Mouse (Mus musculus): ENCODE results near the gene Hnrnpa0. TPM values are rescaled to one million over a fixed set of nuclear protein-coding genes. Genes with fewer than 3 reads are reported as not detected.

Hnrnpa0 gene
- polyA plus RNA-seq, 1 experiment from 2014 or later, result 44.5 TPM

DNA sequence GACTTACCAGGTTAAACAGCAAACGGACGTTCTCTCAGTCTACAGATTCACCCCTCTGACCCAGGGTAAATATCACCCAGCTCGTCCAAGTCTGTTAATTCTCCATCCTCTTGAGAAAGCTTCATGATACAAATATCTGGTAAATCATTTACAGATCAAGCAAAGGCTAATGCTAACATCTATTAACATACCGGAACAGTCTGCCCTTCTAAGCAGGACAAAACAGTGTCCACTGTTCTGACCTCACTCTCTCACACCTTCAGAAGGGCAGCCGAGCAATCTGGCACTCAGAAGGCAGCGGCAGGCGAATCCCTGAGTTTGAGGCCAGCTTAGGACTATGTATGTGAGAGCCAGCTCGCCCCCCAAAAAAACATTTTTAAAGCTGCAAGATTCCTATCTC, 5.0 kb downstream of the Hnrnpa0 start:
- no peaks in the 10 kb centered on the region for H3K9me3 ChIP-seq
- no peak overlapping the region for H3K4me3 ChIP-seq
- WGBS, result 85% methylated on average over 8 of the region's 8 CpGs
- H3K4me1 ChIP-seq, result peaks cover 20% of the 10 kb centered on the region
- no peak for DNase-seq (ENCODE audit: extremely low spot score, low spot score)
- peaks cover 32% of the 10 kb centered on the region for H3K36me3 ChIP-seq (replicated peaks)
- H3K27me3 ChIP-seq (ENCODE audit: poor library complexity, severe bottlenecking), result no peaks in the 10 kb centered on the region
- no peak overlapping the region for H3K27ac ChIP-seq

- DNase-seq (ENCODE audit: extremely low spot score, low spot score), result no peak
- H3K4me3 ChIP-seq, result no peak overlapping the region
- H3K9me3 ChIP-seq, result no peaks in the 10 kb centered on the region
- H3K36me3 ChIP-seq (replicated peaks), result peaks cover 35% of the 10 kb centered on the region
- no peak overlapping the region for H3K27ac ChIP-seq
- H3K27me3 ChIP-seq (ENCODE audit: poor library complexity, severe bottlenecking), result no peaks in the 10 kb centered on the region
- whole genome bisulfite sequencing, result 86% methylated on average over 10 of the region's 10 CpGs
- peaks cover 20% of the 10 kb centered on the region for H3K4me1 ChIP-seq
Observed at GRCm38 (mm10) chr13:58122786-58123297, 5.5 kb downstream of the Hnrnpa0 start.

GRCm38 (mm10) chr13:58117318-58118017, 10.9 kb downstream of the Hnrnpa0 start:
- Histone ChIP-seq H3K27me3 (ENCODE audit: poor library complexity, severe bottlenecking) (peaks cover 2% of the 10 kb centered on the region; the same call in 1 of the 2 replicates), H3K4me1 (peaks cover 16% of the 10 kb centered on the region), H3K27ac (no peak overlapping the region), H3K4me3 (no peak overlapping the region), H3K9me3 (no peaks in the 10 kb centered on the region), H3K36me3 (replicated peaks) (peaks cover 4% of the 10 kb centered on the region; the same call in 1 of the 2 replicates)
- DNase-seq (ENCODE audit: extremely low spot score, low spot score), result peak; percentile 37
- WGBS, result 69% methylated on average over 8 of the region's 8 CpGs

DNA sequence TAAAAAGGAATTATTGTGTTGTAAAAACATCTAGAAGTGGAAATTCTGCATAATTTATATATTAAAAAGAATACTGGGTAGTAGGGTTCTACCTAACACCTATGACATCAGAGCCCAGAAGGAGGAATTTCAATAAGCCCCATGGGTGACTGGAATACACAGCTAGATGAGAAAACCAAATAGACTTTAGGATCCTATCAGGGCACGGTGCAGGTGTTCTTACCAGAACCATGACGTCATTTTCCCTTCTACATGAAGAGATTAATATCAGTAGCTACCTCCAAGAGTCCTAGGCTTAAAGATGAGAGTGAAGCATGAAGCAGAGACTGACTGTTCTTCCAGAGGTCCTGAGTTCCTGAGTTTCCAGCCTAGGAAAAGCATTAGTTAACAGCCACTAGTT, 11.6 kb downstream of the Hnrnpa0 start:
- WGBS, result 94% methylated on average over 2 of the region's 2 CpGs
- DNase-seq (ENCODE audit: extremely low spot score, low spot score), result no peak
- Histone ChIP-seq H3K27me3 (ENCODE audit: poor library complexity, severe bottlenecking) (peaks cover 8% of the 10 kb centered on the region), H3K4me3 (no peak overlapping the region), H3K36me3 (replicated peaks) (peaks cover 4% of the 10 kb centered on the region; the same call in 1 of the 2 replicates), H3K27ac (no peak overlapping the region), H3K9me3 (no peaks in the 10 kb centered on the region), H3K4me1 (peaks cover 23% of the 10 kb centered on the region)

GRCm38 (mm10) chr13:58115227-58115626, 13.1 kb downstream of the Hnrnpa0 start:
- no peak for DNase-seq (ENCODE audit: extremely low spot score, low spot score)
- H3K27ac ChIP-seq, result no peak overlapping the region
- H3K9me3 ChIP-seq, result no peaks in the 10 kb centered on the region
- peaks cover 23% of the 10 kb centered on the region for H3K4me1 ChIP-seq
- WGBS, result 79% methylated on average over 13 of the region's 13 CpGs
- peaks cover 4% of the 10 kb centered on the region; the same call in 1 of the 2 replicates for H3K36me3 ChIP-seq (replicated peaks)
- H3K27me3 ChIP-seq (ENCODE audit: poor library complexity, severe bottlenecking), result peaks cover 8% of the 10 kb centered on the region
- H3K4me3 ChIP-seq, result no peak overlapping the region

- H3K27me3 ChIP-seq (ENCODE audit: poor library complexity, severe bottlenecking), result peaks cover 8% of the 10 kb centered on the region
- peaks cover 2% of the 10 kb centered on the region; the same call in 1 of the 2 replicates for H3K36me3 ChIP-seq (replicated peaks)
- 1% methylated on average over 35 of the region's 35 CpGs for WGBS
- peak within 1 kb of the TSS; percentile 83 for H3K27ac ChIP-seq
- peak; percentile 70 for DNase-seq (ENCODE audit: extremely low spot score, low spot score)
- peaks cover 23% of the 10 kb centered on the region for H3K4me1 ChIP-seq
- no peaks in the 10 kb centered on the region for H3K9me3 ChIP-seq
- peak within 1 kb of the TSS; percentile 64 for H3K4me3 ChIP-seq
Observed at GRCm38 (mm10) chr13:58113061-58113900, 15.1 kb downstream of the Hnrnpa0 start, which contains the start of gene Klhl3. TSS of gene Klhl3 (minus strand) at chr13:58113592.

- Histone ChIP-seq H3K9me3 (no peaks in the 10 kb centered on the region), H3K36me3 (replicated peaks) (no peaks in the 10 kb centered on the region), H3K27me3 (ENCODE audit: poor library complexity, severe bottlenecking) (peaks cover 8% of the 10 kb centered on the region), H3K27ac (peak overlapping the region; percentile 83), H3K4me3 (peak overlapping the region; percentile 64), H3K4me1 (peaks cover 23% of the 10 kb centered on the region)
- no peak for DNase-seq (ENCODE audit: extremely low spot score, low spot score)
- 19% methylated on average over 11 of the region's 11 CpGs for WGBS
Observed at GRCm38 (mm10) chr13:58112601-58113041, 15.7 kb downstream of the Hnrnpa0 start.

- Histone ChIP-seq H3K36me3 (replicated peaks) (no peaks in the 10 kb centered on the region), H3K27me3 (ENCODE audit: poor library complexity, severe bottlenecking) (peaks cover 8% of the 10 kb centered on the region), H3K4me1 (peaks cover 23% of the 10 kb centered on the region), H3K27ac (peak overlapping the region; percentile 83; the same call in 1 of the 2 replicates), H3K4me3 (peak overlapping the region; percentile 64), H3K9me3 (no peaks in the 10 kb centered on the region)
- no peak for DNase-seq (ENCODE audit: extremely low spot score, low spot score)
- WGBS, result 78% methylated on average over 10 of the region's 10 CpGs
Observed at GRCm38 (mm10) chr13:58112191-58112590, 16.2 kb downstream of the Hnrnpa0 start.

DNA sequence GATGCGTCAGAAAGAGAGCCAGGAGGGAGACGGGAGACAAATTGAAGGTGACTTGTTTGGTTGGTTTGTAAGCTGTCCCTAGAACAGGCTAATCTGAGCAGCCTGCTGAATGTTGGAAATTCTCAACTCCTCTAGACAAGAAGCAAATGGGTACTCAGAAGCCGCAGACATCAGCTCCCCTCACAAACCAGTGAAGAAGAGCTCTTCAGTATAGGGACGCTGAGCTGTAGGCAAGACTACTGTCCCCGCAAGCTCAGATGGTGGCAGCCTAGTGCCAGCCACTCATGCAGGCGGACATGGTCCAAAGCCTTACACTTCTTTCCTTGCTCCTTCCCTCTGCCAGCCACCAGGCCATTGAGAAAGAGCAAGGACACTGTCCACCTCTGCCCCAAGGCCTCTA, 17.1 kb downstream of the Hnrnpa0 start:
- H3K4me1 ChIP-seq, result peaks cover 23% of the 10 kb centered on the region
- 91% methylated on average over 6 of the region's 6 CpGs for WGBS

DNA sequence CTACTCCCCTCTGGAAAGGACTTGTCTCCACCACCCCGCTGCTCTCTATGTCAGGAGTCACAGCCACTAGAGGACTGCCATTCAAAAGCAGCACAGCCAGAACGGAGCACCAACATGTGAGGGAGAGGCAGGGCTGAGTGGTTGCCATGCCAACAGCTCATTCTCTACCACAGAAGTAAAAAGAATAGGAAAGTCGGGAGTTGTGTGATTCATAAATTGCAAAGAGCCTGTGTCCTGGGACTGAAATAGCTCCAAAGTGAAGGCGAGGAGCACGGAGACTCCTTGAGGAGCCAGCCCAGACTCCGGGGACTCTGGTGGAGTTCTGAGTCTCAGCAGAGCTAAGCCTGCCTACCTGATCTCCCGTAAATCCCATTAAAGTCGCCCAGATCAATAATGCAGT, 37.7 kb downstream of the Hnrnpa0 start:
- 0 out of 2 replicates have a peak, but pooled peaks cover 3% of the 10 kb centered on the region for H3K36me3 ChIP-seq (replicated peaks)
- DNase-seq (ENCODE audit: extremely low spot score, low spot score), result peak; percentile 47
- no peak overlapping the region; the same call in 1 of the 2 replicates for H3K4me3 ChIP-seq
- 34% methylated on average over 8 of the region's 8 CpGs for WGBS
- H3K27me3 ChIP-seq (ENCODE audit: poor library complexity, severe bottlenecking), result no peaks in the 10 kb centered on the region
- H3K27ac ChIP-seq, result peak overlapping the region; percentile 69
- H3K4me1 ChIP-seq, result peaks cover 19% of the 10 kb centered on the region
- no peaks in the 10 kb centered on the region for H3K9me3 ChIP-seq

More for the DNA sequence above, 17.1 kb downstream of the Hnrnpa0 start:
- Histone ChIP-seq H3K4me3 (no peak overlapping the region), H3K27me3 (ENCODE audit: poor library complexity, severe bottlenecking) (peaks cover 8% of the 10 kb centered on the region), H3K27ac (no peak overlapping the region), H3K9me3 (no peaks in the 10 kb centered on the region), H3K36me3 (replicated peaks) (no peaks in the 10 kb centered on the region)
- DNase-seq (ENCODE audit: extremely low spot score, low spot score), result no peak

GRCm38 (mm10) chr13:58084396-58084795, 44.0 kb downstream of the Hnrnpa0 start:
- Histone ChIP-seq H3K27me3 (ENCODE audit: poor library complexity, severe bottlenecking) (no peaks in the 10 kb centered on the region), H3K9me3 (no peaks in the 10 kb centered on the region), H3K36me3 (replicated peaks) (0 out of 2 replicates have a peak, but pooled peaks cover 4% of the 10 kb centered on the region), H3K4me1 (no peaks in the 10 kb centered on the region), H3K4me3 (no peak overlapping the region), H3K27ac (no peak overlapping the region)
- 96% methylated on average over 5 of the region's 5 CpGs for WGBS
- DNase-seq (ENCODE audit: extremely low spot score, low spot score), result no peak

DNA sequence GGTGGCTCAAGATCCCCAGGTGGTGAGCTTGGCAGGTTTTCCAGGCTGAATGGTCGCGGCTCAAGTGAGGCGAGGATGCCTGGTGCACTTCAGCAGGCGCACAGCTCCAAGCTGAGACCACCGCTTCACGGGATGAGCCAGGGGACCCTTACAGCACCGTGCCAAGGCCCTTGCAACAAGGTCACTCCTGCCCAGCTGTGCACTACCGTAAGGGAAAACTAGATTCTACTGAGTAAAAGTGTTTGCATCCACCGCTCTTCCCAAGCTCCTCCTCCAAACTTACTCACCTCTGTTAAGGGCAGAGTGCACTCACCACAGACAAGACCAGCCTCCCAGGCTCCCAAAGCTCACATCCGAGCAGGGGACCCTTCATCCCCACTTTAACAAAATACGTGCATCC, 44.8 kb downstream of the Hnrnpa0 start:
- Histone ChIP-seq H3K4me3 (no peak overlapping the region), H3K27ac (no peak overlapping the region), H3K36me3 (replicated peaks) (0 out of 2 replicates have a peak, but pooled peaks cover 4% of the 10 kb centered on the region), H3K27me3 (ENCODE audit: poor library complexity, severe bottlenecking) (no peaks in the 10 kb centered on the region), H3K4me1 (no peaks in the 10 kb centered on the region), H3K9me3 (no peaks in the 10 kb centered on the region)
- WGBS, result 82% methylated on average over 11 of the region's 11 CpGs
- DNase-seq (ENCODE audit: extremely low spot score, low spot score), result no peak

Measured in forebrain, embryonic 10.5 days (tissue).